Mouse (Mus musculus) thymus, postnatal 36 days (tissue): ENCODE measurements around the gene Rap2c.

Source experiments
- DNase-seq, 2 experiments: peaks; one replicate each; pipeline ENCODE4 v3.0.0; 2022; ENCODE audit warnings: mixed read lengths in 2 of 2

The Rap2c gene

GRCm38 (mm10) chrX:51017851-51018785 lies at the start of gene Rap2c:
Gene Rap2c, minus strand, starts transcription at chrX:51018018.
- DNase-seq = peak; percentile 73 to 83

GRCm38 (mm10) chrX:51066539-51067286 lies 48.9 kb upstream of the Rap2c start:
- no peak for DNase-seq

GRCm38 (mm10) chrX:51065773-51066172 lies 48.0 kb upstream of the Rap2c start:
- peak; percentile 30 to 39 for DNase-seq

GRCm38 (mm10) chrX:51065158-51065664 lies 47.4 kb upstream of the Rap2c start:
- DNase-seq = no peak

- no peak for DNase-seq
Observed at GRCm38 (mm10) chrX:51060220-51060619, 42.4 kb upstream of the Rap2c start.

GRCm38 (mm10) chrX:51058741-51059140 lies 40.9 kb upstream of the Rap2c start:
- DNase-seq = no peak

- no peak for DNase-seq
Observed at GRCm38 (mm10) chrX:51058317-51058716, 40.5 kb upstream of the Rap2c start.

- no peak for DNase-seq
Observed at GRCm38 (mm10) chrX:51051680-51052461, 34.1 kb upstream of the Rap2c start.

GRCm38 (mm10) chrX:51035678-51036209 lies 17.9 kb upstream of the Rap2c start:
- DNase-seq = no peak

- DNase-seq = peak; percentile 11 to 29
Observed at GRCm38 (mm10) chrX:51019884-51020283, 2.1 kb upstream of the Rap2c start.

- peak; percentile 68 to 76 for DNase-seq
Observed at GRCm38 (mm10) chrX:51018786-51019179, 965 bp upstream of the Rap2c start.

- peak; percentile 4 to 6 for DNase-seq
Observed at GRCm38 (mm10) chrX:51016926-51017325, 892 bp downstream of the Rap2c start.

GRCm38 (mm10) chrX:51012280-51012679 lies 5.5 kb downstream of the Rap2c start:
- DNase-seq = no peak

- DNase-seq = no peak
Observed at GRCm38 (mm10) chrX:51010323-51010722, 7.5 kb downstream of the Rap2c start.

GRCm38 (mm10) chrX:51000791-51001190 lies 17.0 kb downstream of the Rap2c start:
- no peak for DNase-seq

GRCm38 (mm10) chrX:50995310-50995709 lies 22.5 kb downstream of the Rap2c start:
- DNase-seq = no peak

GRCm38 (mm10) chrX:50991324-50991723 lies 26.5 kb downstream of the Rap2c start:
- no peak for DNase-seq

- no peak for DNase-seq
Observed at GRCm38 (mm10) chrX:50989940-50990339, 27.9 kb downstream of the Rap2c start.

GRCm38 (mm10) chrX:50988581-50988980 lies 29.2 kb downstream of the Rap2c start:
- no peak for DNase-seq

GRCm38 (mm10) chrX:50978428-50978827 lies 39.4 kb downstream of the Rap2c start:
- no peak for DNase-seq

- DNase-seq = no peak
Observed at GRCm38 (mm10) chrX:50972145-50972544, 45.7 kb downstream of the Rap2c start.

- no peak for DNase-seq
Observed at GRCm38 (mm10) chrX:50969907-50970306, 47.9 kb downstream of the Rap2c start.
